Mouse (Mus musculus) CH12.LX (cell line): ENCODE measurements around the gene Dapk2. TPM values are rescaled to one million over a fixed set of nuclear protein-coding genes. Genes with fewer than 3 reads are reported as not detected.

Source experiments
- DNase-seq: peaks from one replicate; pipeline ENCODE4 v3.0.0-alpha.2; 2013; ENCODE audit errors: extremely low read depth
- H3K27ac ChIP-seq: 2 replicates; pipeline ENCODE4 v1.5.1; 2012; ENCODE audit warnings: low read depth, mild to moderate bottlenecking, control low read depth, moderate library complexity; ENCODE audit not compliant: insufficient read depth
- H3K27me3 ChIP-seq: replicated peaks from 2 replicates; pipeline ENCODE3; 2012; ENCODE audit warnings: inconsistent platforms
- H3K36me3 ChIP-seq, 2 experiments: replicated peaks in 1 of 2; 2 replicates each; pipeline versions ENCODE3 to v1.6.1; 2012; ENCODE audit warnings: inconsistent platforms in 1 of 2, low read length in 1 of 2, mild to moderate bottlenecking in 1 of 2, mixed read lengths in 1 of 2, moderate library complexity in 1 of 2; ENCODE audit not compliant: control insufficient read depth in 1 of 2, insufficient read depth in 1 of 2
- H3K4me1 ChIP-seq, 2 experiments: 2 replicates each; pipeline ENCODE4 v1.6.1; 2012; ENCODE audit warnings: inconsistent platforms in 1 of 2, moderate library complexity in 1 of 2; ENCODE audit not compliant: insufficient read depth in 2 of 2, control insufficient read depth in 1 of 2
- H3K4me2 ChIP-seq: 2 replicates; pipeline ENCODE4 v1.6.1; 2012; ENCODE audit warnings: low read depth, mild to moderate bottlenecking, control low read depth; ENCODE audit not compliant: poor library complexity, insufficient read depth, severe bottlenecking
- H3K4me3 ChIP-seq, 3 experiments: fragments of 150-350 bp in 1 of 3; sonication (generic) in 1 of 3; replicated peaks in 1 of 3; 2 replicates each; pipeline versions ENCODE3 to v1.5.1; 2011 to 2012; ENCODE audit warnings: low read depth in 2 of 3, low read length in 2 of 3, mild to moderate bottlenecking in 2 of 3, moderate library complexity in 2 of 3, control low read depth in 1 of 3, improper control_type of control experiment in 1 of 3, inconsistent platforms in 1 of 3, mixed read lengths in 1 of 3; ENCODE audit not compliant: poor library complexity in 1 of 3
- H3K79me2 ChIP-seq: replicated peaks from 2 replicates; pipeline ENCODE4 v1.6.1; 2012; ENCODE audit warnings: mild to moderate bottlenecking, moderate library complexity; ENCODE audit not compliant: control insufficient read depth, poor library complexity, insufficient read depth, severe bottlenecking; ENCODE audit errors: extremely low read depth
- H3K9ac ChIP-seq: 2 replicates; pipeline ENCODE4 v1.6.1; 2012; ENCODE audit warnings: low read depth, mild to moderate bottlenecking, control low read depth, moderate library complexity; ENCODE audit not compliant: insufficient read depth
- H3K9me3 ChIP-seq: replicated peaks from 2 replicates; pipeline ENCODE3; 2012; ENCODE audit warnings: low read length, inconsistent platforms, mixed read lengths
- BHLHE40 ChIP-seq: IDR thresholded peaks from 2 replicates; pipeline ENCODE4 v1.6.1; 2011; ENCODE audit warnings: mild to moderate bottlenecking, low read depth, low read length, improper control_type of control experiment
- CHD2 ChIP-seq: IDR thresholded peaks from 2 replicates; pipeline ENCODE4 v1.6.1; 2011; ENCODE audit warnings: low read length, improper control_type of control experiment
- CTCF ChIP-seq, 2 experiments: IDR thresholded peaks in 1 of 2; conservative IDR thresholded peaks in 1 of 2; 2 replicates each; pipeline ENCODE4 v1.5.1; 2011 to 2012; ENCODE audit warnings: low read depth in 2 of 2, low read length in 2 of 2, improper control_type of control experiment in 1 of 2, inconsistent platforms in 1 of 2, mild to moderate bottlenecking in 1 of 2, moderate library complexity in 1 of 2
- ELF1 ChIP-seq: IDR thresholded peaks from 2 replicates; pipeline ENCODE4 v1.6.1; 2014; ENCODE audit warnings: low read depth, mild to moderate bottlenecking, inconsistent platforms, low read length, improper control_type of control experiment
- EP300 ChIP-seq: IDR thresholded peaks from 2 replicates; pipeline ENCODE4 v1.6.1; 2011; ENCODE audit warnings: low read length, improper control_type of control experiment
- ETS1 ChIP-seq: conservative IDR thresholded peaks from 2 replicates; pipeline ENCODE4 v1.6.1; 2012; ENCODE audit warnings: low read depth, mild to moderate bottlenecking, inconsistent platforms, low read length, improper control_type of control experiment, moderate library complexity
- IRF4 ChIP-seq: IDR thresholded peaks from 2 replicates; pipeline ENCODE4 v1.6.1; 2014; ENCODE audit warnings: low read depth, mild to moderate bottlenecking, inconsistent platforms, low read length, improper control_type of control experiment
- KAT2A ChIP-seq: IDR thresholded peaks from 2 replicates; pipeline ENCODE4 v1.6.1; 2012; ENCODE audit warnings: low read length, improper control_type of control experiment, inconsistent platforms; ENCODE audit not compliant: insufficient replicate concordance
- MAX ChIP-seq: IDR thresholded peaks from 2 replicates; pipeline ENCODE4 v1.6.1; 2011; ENCODE audit warnings: low read length, improper control_type of control experiment
- MEF2A ChIP-seq: IDR thresholded peaks from 2 replicates; pipeline ENCODE4 v1.6.1; 2014; ENCODE audit warnings: low read depth, mild to moderate bottlenecking, inconsistent platforms, low read length, improper control_type of control experiment, borderline replicate concordance
- MXI1 ChIP-seq: IDR thresholded peaks from 2 replicates; pipeline ENCODE4 v1.6.1; 2011; ENCODE audit warnings: mild to moderate bottlenecking, low read depth, low read length, improper control_type of control experiment
- NELFE ChIP-seq: IDR thresholded peaks from 2 replicates; pipeline ENCODE4 v1.6.1; 2011; ENCODE audit warnings: low read depth, low read length, improper control_type of control experiment
- POLR2AphosphoS2 ChIP-seq: IDR thresholded peaks from 2 replicates; pipeline ENCODE4 v1.6.1; 2011; ENCODE audit warnings: low read depth, low read length, improper control_type of control experiment
- RAD21 ChIP-seq: IDR thresholded peaks from 2 replicates; pipeline ENCODE4 v1.6.1; 2011; ENCODE audit warnings: low read depth, mild to moderate bottlenecking, low read length, improper control_type of control experiment, moderate library complexity
- SIN3A ChIP-seq: IDR thresholded peaks from 2 replicates; pipeline ENCODE4 v1.6.1; 2012; ENCODE audit warnings: low read length, improper control_type of control experiment, inconsistent platforms
- SMC3 ChIP-seq: IDR thresholded peaks from 2 replicates; pipeline ENCODE4 v1.6.1; 2011; ENCODE audit warnings: low read depth, low read length, improper control_type of control experiment
- TCF12 ChIP-seq: IDR thresholded peaks from 2 replicates; pipeline ENCODE4 v1.6.1; 2014; ENCODE audit warnings: low read depth, mild to moderate bottlenecking, inconsistent platforms, low read length, improper control_type of control experiment
- ZC3H11A ChIP-seq: IDR thresholded peaks from 2 replicates; pipeline ENCODE4 v1.6.1; 2012; ENCODE audit warnings: low read depth, mild to moderate bottlenecking, inconsistent platforms, low read length, improper control_type of control experiment
- dilution Hi-C: fragments of 300-500 bp; cut with MboI; formaldehyde crosslinking; loops from 2 replicates; pipeline ENCODE4 v1.14.3; 2020; ENCODE audit warnings: low sequenced_read_pairs; ENCODE audit not compliant: extremely low pct_unique_long_range_greater_than_20kb, extremely low pct_ligation_motif_present
- in situ Hi-C: fragments of 300-500 bp; cut with MboI; formaldehyde crosslinking; loops from 3 replicates; pipeline ENCODE4 v1.14.3; 2019; ENCODE audit warnings: low sequenced_read_pairs, low pct_ligation_motif_present, low pct_unique_long_range_greater_than_20kb, mixed read lengths
- polyA plus RNA-seq: library from polyadenylated mRNA; unstranded; fragments of >175 nt; gene quantifications from 2 replicates; pipeline ENCODE4 v1.2.1, GENCODE M21; 2012; ENCODE audit warnings: low read depth; ENCODE audit not compliant: insufficient read length
- total RNA-seq, 2 experiments: library from RNA; depleted of rRNA; stranded (reverse); fragments of 300-350 nt in 1 of 2; fragments of >200 nt in 1 of 2; gene quantifications; 2 replicates each; pipeline ENCODE4 v1.2.3; 2012 to 2014

Dapk2 gene
- total and polyA plus RNA-seq, 3 experiments = 25.2 to 60.3 (median 39.0) TPM

DNA sequence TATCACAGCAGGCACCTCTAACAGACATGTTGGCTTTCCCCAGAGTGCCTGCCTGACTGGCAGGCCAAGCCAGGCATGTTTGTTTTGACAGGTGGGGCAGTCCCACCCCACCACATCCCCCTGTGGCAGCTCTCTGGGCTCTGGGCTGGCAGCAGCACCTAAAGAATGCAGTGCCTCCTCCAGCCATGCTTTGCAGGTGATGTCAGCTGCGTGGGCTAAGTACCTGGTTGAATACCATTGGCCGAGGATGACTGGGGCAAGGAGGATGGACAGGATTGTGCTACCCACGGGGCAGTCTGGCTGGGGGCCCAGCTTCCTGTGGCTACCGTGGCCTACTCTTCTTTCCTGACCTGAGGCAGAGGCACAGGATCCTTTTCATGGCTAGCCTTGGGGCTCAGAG, 82.5 kb downstream of the Dapk2 start:
- H3K4me2 ChIP-seq = peak overlapping the region; percentile 9; the same call in 1 of the 2 replicates
- peak overlapping the region in 1 of 3 experiments; percentile 5 for H3K4me3 ChIP-seq
- 0 out of 2 replicates have a peak overlapping the region, but pooled peaks have one; percentile 7 for H3K9ac ChIP-seq
- H3K27me3 ChIP-seq = no peaks in the 10 kb centered on the region
- in situ Hi-C loops (loop anchor here (5.0 kb wide), 1 partner anchor 78 kb away; no protein-coding TSS in a partner anchor), dilution Hi-C loops (no loop called here)
- no peaks in the 10 kb centered on the region for H3K9me3 ChIP-seq
- peak; percentile 48 for DNase-seq
- TF ChIP-seq TCF12 (peak; percentile 48; the same call in 1 of the 2 replicates), BHLHE40 (no peak), RAD21 (no peak), EP300 (peak; percentile 20; the same call in 1 of the 2 replicates), MAX (0 out of 2 replicates have a peak, but pooled peaks have one; percentile 23), MXI1 (peak; percentile 38; the same call in 1 of the 2 replicates), ETS1 (peak; percentile 37; the same call in 1 of the 2 replicates), SIN3A (0 out of 2 replicates have a peak, but pooled peaks have one; percentile 27), ELF1 (no peak), IRF4 (peak; percentile 52), CHD2 (no peak)
- peaks cover 0 to 49% of the 10 kb centered on the region in 2 experiments for H3K36me3 ChIP-seq
- peak overlapping the region; percentile 37 for H3K27ac ChIP-seq
- H3K79me2 ChIP-seq = no peaks in the 10 kb centered on the region
- H3K4me1 ChIP-seq = peaks cover 20 to 59% of the 10 kb centered on the region in 2 experiments

GRCm38 (mm10) chr9:66240991-66241390, 83.0 kb downstream of the Dapk2 start:
- H3K9me3 ChIP-seq = no peaks in the 10 kb centered on the region
- no peak for TF ChIP-seq POLR2AphosphoS2
- no peak for TF ChIP-seq NELFE
- peak; percentile 49 for TF ChIP-seq RAD21
- no peak for TF ChIP-seq BHLHE40
- no peak for TF ChIP-seq MEF2A
- no peak for TF ChIP-seq KAT2A
- no peak for TF ChIP-seq CHD2
- TF ChIP-seq CTCF (conservative IDR thresholded peaks at IDR 0.05 in 1 of 2, IDR thresholded peaks at IDR 0.05 in 1 of 2; ENCODE audit: low read depth in 2 of 2, low read length in 2 of 2) = peak; percentile 71 to 74
- peak; percentile 57 for TF ChIP-seq SMC3
- TF ChIP-seq ZC3H11A = no peak
- TF ChIP-seq MXI1 = no peak
- H3K36me3 ChIP-seq = peaks cover 0 to 49% of the 10 kb centered on the region in 2 experiments
- H3K27me3 ChIP-seq = no peaks in the 10 kb centered on the region
- peak; percentile 60 for DNase-seq
- in situ Hi-C loops (loop anchor here (5.0 kb wide), 1 partner anchor 79 kb away; no protein-coding TSS in a partner anchor), dilution Hi-C loops (no loop called here)
- H3K4me3 ChIP-seq = no peak overlapping the region
- H3K4me2 ChIP-seq = 0 out of 2 replicates have a peak overlapping the region, but pooled peaks have one; percentile 9
- peaks cover 20 to 62% of the 10 kb centered on the region in 2 experiments for H3K4me1 ChIP-seq
- peak overlapping the region; percentile 37; the same call in 1 of the 2 replicates for H3K27ac ChIP-seq
- no peak overlapping the region for H3K9ac ChIP-seq
- no peaks in the 10 kb centered on the region for H3K79me2 ChIP-seq
